Mouse (Mus musculus) bone marrow, adult 2 months (tissue): ENCODE data around the gene Prkch. TPM values are rescaled to one million over a fixed set of nuclear protein-coding genes. Genes with fewer than 3 reads are reported as not detected.

Experiments
- H3K27ac ChIP-seq: fragments of 200-500 bp; 2 replicates; pipeline ENCODE4 v1.5.1; 2012; ENCODE audit warnings: low read depth, mild to moderate bottlenecking, control low read depth, inconsistent platforms, low read length; ENCODE audit not compliant: control insufficient read depth, poor library complexity, insufficient read depth
- H3K4me1 ChIP-seq: fragments of 200-500 bp; 2 replicates; pipeline ENCODE4 v1.6.1; 2011; ENCODE audit warnings: low read length; ENCODE audit not compliant: control insufficient read depth, insufficient read depth
- H3K4me3 ChIP-seq: fragments of 200-500 bp; replicated peaks from 2 replicates; pipeline ENCODE3; 2011; ENCODE audit warnings: mild to moderate bottlenecking, low read depth, low read length, control low read depth; ENCODE audit not compliant: control insufficient read depth
- CTCF ChIP-seq: fragments of 200-500 bp; IDR thresholded peaks from 2 replicates; pipeline ENCODE4 v1.5.1; 2011; ENCODE audit warnings: low read length, control low read depth; ENCODE audit not compliant: control insufficient read depth, insufficient read depth
- POLR2A ChIP-seq: fragments of 200-500 bp; IDR thresholded peaks from 2 replicates; pipeline ENCODE4 v1.6.1; 2011; ENCODE audit warnings: low read depth, mild to moderate bottlenecking, control low read depth, low read length, borderline replicate concordance; ENCODE audit not compliant: control insufficient read depth
- WGBS: fragments of 180-500 bp; shearing (Covaris S2); methylation state at CpG from one replicate; pipeline ENCODE4 v1.1.7; 2018; 5-methylcytosine and 5-hydroxymethylcytosine counted together
- polyA plus RNA-seq: library from polyadenylated mRNA; stranded (reverse); fragments of >200 nt; gene quantifications from 2 replicates; pipeline ENCODE4 v1.2.4, GENCODE M21; 2011; ENCODE audit warnings: low replicate concordance; ENCODE audit not compliant: missing spikeins, insufficient read depth, insufficient read length

The Prkch gene
- polyA plus RNA-seq, 1 experiment = 7.8 TPM

- TF ChIP-seq POLR2A (no peak), CTCF (no peak)
- H3K4me3 ChIP-seq = no peak overlapping the region
- peaks cover 5% of the 10 kb centered on the region for H3K4me1 ChIP-seq
- 85% methylated on average over 11 of the region's 11 CpGs for WGBS
- no peak overlapping the region for H3K27ac ChIP-seq
Observed at GRCm38 (mm10) chr12:73777673-73778072, 193.1 kb downstream of the Prkch start.

GRCm38 (mm10) chr12:73779332-73780231, 195.0 kb downstream of the Prkch start:
- 7% methylated on average over 13 of the region's 13 CpGs for WGBS
- peak overlapping the region; percentile 91 for H3K27ac ChIP-seq
- H3K4me3 ChIP-seq = peak overlapping the region; percentile 32
- H3K4me1 ChIP-seq = peaks cover 5% of the 10 kb centered on the region
- TF ChIP-seq POLR2A (peak; percentile 43; the same call in 1 of the 2 replicates), CTCF (no peak)

GRCm38 (mm10) chr12:73781425-73782032, 196.9 kb downstream of the Prkch start:
- Histone ChIP-seq H3K27ac (no peak overlapping the region), H3K4me1 (peaks cover 5% of the 10 kb centered on the region), H3K4me3 (no peak overlapping the region)
- TF ChIP-seq POLR2A (no peak), CTCF (no peak)
- WGBS = 83% methylated on average over 6 of the region's 6 CpGs

GRCm38 (mm10) chr12:73786909-73787308, 202.3 kb downstream of the Prkch start:
- Histone ChIP-seq H3K4me1 (no peaks in the 10 kb centered on the region; the same call in 1 of the 2 replicates), H3K4me3 (no peak overlapping the region), H3K27ac (no peak overlapping the region)
- WGBS = 80% methylated on average over 8 of the region's 8 CpGs
- TF ChIP-seq POLR2A (no peak), CTCF (no peak)

- TF ChIP-seq POLR2A = no peak
- TF ChIP-seq CTCF = no peak
- Histone ChIP-seq H3K4me3 (no peak overlapping the region), H3K27ac (no peak overlapping the region), H3K4me1 (no peaks in the 10 kb centered on the region; the same call in 1 of the 2 replicates)
- WGBS = 72% methylated on average over 3 of the region's 3 CpGs
Observed at GRCm38 (mm10) chr12:73788850-73789249, 204.3 kb downstream of the Prkch start.

GRCm38 (mm10) chr12:73790571-73791108, 206.0 kb downstream of the Prkch start:
- 36% methylated on average over 5 of the region's 5 CpGs for WGBS
- TF ChIP-seq CTCF (no peak), POLR2A (no peak)
- Histone ChIP-seq H3K4me1 (no peaks in the 10 kb centered on the region; the same call in 1 of the 2 replicates), H3K4me3 (no peak overlapping the region), H3K27ac (no peak overlapping the region)

- TF ChIP-seq CTCF (no peak), POLR2A (no peak)
- Histone ChIP-seq H3K4me3 (no peak overlapping the region), H3K4me1 (no peaks in the 10 kb centered on the region; the same call in 1 of the 2 replicates), H3K27ac (no peak overlapping the region)
- WGBS = 86% methylated on average over 13 of the region's 13 CpGs
Observed at GRCm38 (mm10) chr12:73793216-73793615, 208.6 kb downstream of the Prkch start.

- TF ChIP-seq CTCF = no peak
- no peak for TF ChIP-seq POLR2A
- Histone ChIP-seq H3K4me1 (no peaks in the 10 kb centered on the region; the same call in 1 of the 2 replicates), H3K27ac (no peak overlapping the region), H3K4me3 (no peak overlapping the region)
- 52% methylated on average over 5 of the region's 5 CpGs for WGBS
Observed at GRCm38 (mm10) chr12:73793744-73794143, 209.1 kb downstream of the Prkch start.
